Mouse (Mus musculus) forebrain, embryonic 14.5 days (tissue): ENCODE results near the gene Orc3. TPM values are rescaled to one million over a fixed set of nuclear protein-coding genes. Genes with fewer than 3 reads are reported as not detected.

Experiments
- ATAC-seq: fragments of 200-750 bp; cut with Nextera tagmentation; 2 replicates; pipeline ENCODE4 v1.8.0; 2017; ENCODE audit warnings: mild to moderate bottlenecking, moderate library complexity
- DNase-seq: peaks from one replicate; pipeline ENCODE4 v3.0.0-alpha.2; 2015; ENCODE audit warnings: low spot score
- H3K27ac ChIP-seq: fragments of 300-500 bp; sonication (generic); 2 replicates; pipeline ENCODE4 v1.5.1; 2014; ENCODE audit warnings: low read depth, mild to moderate bottlenecking, control low read depth, low read length, moderate library complexity
- H3K27me3 ChIP-seq: fragments of 300-500 bp; sonication (generic); replicated peaks from 2 replicates; pipeline ENCODE4 v1.6.1; 2014; ENCODE audit warnings: low read length, control low read depth, mixed read lengths; ENCODE audit not compliant: control insufficient read depth, insufficient read depth
- H3K36me3 ChIP-seq: fragments of 300-500 bp; sonication (generic); 2 replicates; pipeline ENCODE4 v1.6.1; 2014; ENCODE audit warnings: low read length, control low read depth; ENCODE audit not compliant: control insufficient read depth, insufficient read depth
- H3K4me1 ChIP-seq: fragments of 300-500 bp; sonication (generic); 2 replicates; pipeline ENCODE4 v1.6.1; 2014; ENCODE audit warnings: antibody characterized with exemption, low read length, control low read depth; ENCODE audit not compliant: control insufficient read depth, insufficient read depth
- H3K4me2 ChIP-seq: fragments of 300-500 bp; sonication (generic); 2 replicates; pipeline ENCODE4 v1.6.1; 2014; ENCODE audit warnings: mild to moderate bottlenecking, control low read depth, low read length
- H3K4me3 ChIP-seq: fragments of 300-500 bp; sonication (generic); 2 replicates; pipeline ENCODE4 v1.5.1; 2014; ENCODE audit warnings: low read depth, low read length, control low read depth
- H3K9ac ChIP-seq: fragments of 300-500 bp; sonication (generic); 2 replicates; pipeline ENCODE4 v1.6.1; 2014; ENCODE audit warnings: mild to moderate bottlenecking, low read length, control low read depth, moderate library complexity
- H3K9me3 ChIP-seq: fragments of 300-500 bp; sonication (generic); replicated peaks from 2 replicates; pipeline ENCODE4 v1.6.1; 2016; ENCODE audit warnings: low read length, control low read depth, mixed read lengths; ENCODE audit not compliant: control insufficient read depth
- WGBS: fragments of 180-500 bp; shearing (Covaris S2); extraction: QIAGEN DNeasy Blood & Tissue Kit; methylation state at CpG from one replicate; pipeline ENCODE4 v1.1.7; 2014; 5-methylcytosine and 5-hydroxymethylcytosine counted together
- polyA plus RNA-seq: library from polyadenylated mRNA; unstranded; fragments of >200 nt; fragmentation: Nextera tagmentation; extraction: Ambion mirVana; gene quantifications from 2 replicates; pipeline ENCODE4 v1.2.1, GENCODE M21; 2014

The Orc3 gene
- polyA plus RNA-seq, 1 experiment from 2014 or later = 103 TPM

DNA sequence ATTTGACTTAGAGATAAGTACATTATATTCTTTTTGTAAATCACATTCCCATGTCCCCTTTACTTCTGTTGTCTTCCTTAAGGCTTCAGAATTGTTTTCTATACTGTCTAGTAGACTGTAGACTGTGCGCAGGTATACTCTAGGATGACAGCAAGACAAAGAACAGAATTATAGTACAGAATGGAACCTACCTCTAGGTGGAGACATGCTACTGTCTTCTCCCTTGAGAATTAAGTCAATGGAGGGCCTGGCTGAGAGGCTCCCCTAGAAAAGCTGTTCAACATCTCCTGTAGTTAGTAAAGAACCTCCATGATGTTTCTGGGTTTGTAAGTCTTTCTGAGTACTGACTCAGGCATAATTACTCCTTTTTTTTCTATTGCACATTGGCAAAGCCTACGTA, 37.7 kb downstream of the Orc3 start:
- DNase-seq = peak; percentile 29
- 94% methylated on average over 2 of the region's 2 CpGs for WGBS
- Histone ChIP-seq H3K4me2 (no peak overlapping the region), H3K9ac (no peak overlapping the region), H3K4me3 (no peak overlapping the region), H3K4me1 (no peaks in the 10 kb centered on the region), H3K36me3 (peaks cover 86% of the 10 kb centered on the region), H3K9me3 (no peaks in the 10 kb centered on the region), H3K27ac (no peak overlapping the region), H3K27me3 (no peaks in the 10 kb centered on the region)
- no peak for ATAC-seq

DNA sequence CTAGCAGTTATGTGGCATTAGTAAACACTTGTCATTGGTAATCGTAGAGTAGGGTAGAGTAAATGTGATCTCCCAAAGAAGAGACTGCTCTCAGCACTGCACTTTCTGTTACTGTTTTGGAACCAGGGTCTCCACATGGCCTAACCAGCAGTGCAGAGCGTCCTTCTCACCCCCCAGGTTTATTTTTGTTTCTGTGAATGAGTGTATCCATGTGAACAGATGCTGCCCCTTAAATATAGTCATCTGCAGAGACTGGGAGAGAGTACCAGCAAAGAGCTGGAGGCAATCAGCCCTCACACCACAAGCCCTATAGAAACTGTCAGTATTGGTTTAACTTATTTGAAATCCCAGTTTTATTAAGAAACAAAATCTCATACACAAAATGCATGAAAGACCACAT, 41.9 kb downstream of the Orc3 start:
- no peak overlapping the region for H3K27ac ChIP-seq
- H3K36me3 ChIP-seq = peaks cover 81% of the 10 kb centered on the region
- H3K9ac ChIP-seq = no peak overlapping the region
- H3K4me2 ChIP-seq = no peak overlapping the region
- WGBS = 93% methylated on average over 2 of the region's 2 CpGs
- H3K27me3 ChIP-seq = no peaks in the 10 kb centered on the region
- no peaks in the 10 kb centered on the region for H3K4me1 ChIP-seq
- DNase-seq = no peak
- no peaks in the 10 kb centered on the region for H3K9me3 ChIP-seq
- no peak overlapping the region for H3K4me3 ChIP-seq
- ATAC-seq = no peak

DNA sequence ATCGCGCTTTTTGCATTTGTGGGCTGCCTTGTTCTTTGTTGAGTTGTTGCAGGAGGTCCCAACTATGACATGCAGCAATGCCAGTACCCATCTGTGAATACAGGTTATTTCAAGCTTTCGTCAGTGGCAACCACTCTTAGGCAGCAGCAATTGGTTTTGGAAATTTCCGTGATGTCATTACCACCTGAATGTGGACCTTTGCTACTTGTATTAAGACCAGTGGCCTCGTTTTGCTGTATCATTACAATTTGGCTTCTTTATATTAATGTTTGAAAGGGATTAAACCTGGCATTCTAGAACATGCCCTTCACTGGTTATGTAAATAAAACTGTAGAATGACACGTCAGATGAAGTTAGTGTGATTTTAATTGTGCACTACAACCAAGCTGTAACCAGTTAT, 48.5 kb downstream of the Orc3 start:
- no peak overlapping the region for H3K4me3 ChIP-seq
- H3K27me3 ChIP-seq = no peaks in the 10 kb centered on the region
- H3K4me1 ChIP-seq = no peaks in the 10 kb centered on the region
- DNase-seq (no peak), ATAC-seq (no peak)
- no peak overlapping the region for H3K27ac ChIP-seq
- 87% methylated on average over 6 of the region's 6 CpGs for whole genome bisulfite sequencing
- no peaks in the 10 kb centered on the region for H3K9me3 ChIP-seq
- no peak overlapping the region for H3K4me2 ChIP-seq
- H3K9ac ChIP-seq = no peak overlapping the region
- peaks cover 60% of the 10 kb centered on the region for H3K36me3 ChIP-seq

DNA sequence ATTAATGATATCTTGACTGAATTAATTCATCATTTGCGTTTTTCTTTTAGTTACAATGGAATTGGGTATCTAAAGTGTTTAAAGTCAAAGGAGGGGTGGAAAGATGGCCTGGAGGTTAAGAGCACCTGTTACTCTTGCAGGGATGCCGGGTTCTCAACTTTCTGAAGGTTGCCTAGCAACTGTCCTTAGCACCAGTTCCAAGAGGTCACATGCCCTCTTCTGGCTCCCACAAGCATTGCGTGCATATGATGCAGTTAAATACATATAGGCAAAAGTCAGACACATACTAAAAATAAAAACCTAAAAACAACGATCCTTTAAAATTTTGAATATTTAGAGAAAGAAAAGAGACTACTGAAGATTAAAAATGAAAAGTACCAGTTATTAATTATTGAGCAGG, 53.8 kb downstream of the Orc3 start:
- H3K4me1 ChIP-seq = no peaks in the 10 kb centered on the region
- H3K27me3 ChIP-seq = no peaks in the 10 kb centered on the region
- H3K27ac ChIP-seq = no peak overlapping the region
- peaks cover 21% of the 10 kb centered on the region for H3K36me3 ChIP-seq
- WGBS = 53% methylated on average over 4 of the region's 4 CpGs
- no peak overlapping the region for H3K4me2 ChIP-seq
- H3K9me3 ChIP-seq = no peaks in the 10 kb centered on the region
- peak; percentile 63 for DNase-seq
- H3K9ac ChIP-seq = no peak overlapping the region
- no peak overlapping the region for H3K4me3 ChIP-seq
- ATAC-seq = no peak

DNA sequence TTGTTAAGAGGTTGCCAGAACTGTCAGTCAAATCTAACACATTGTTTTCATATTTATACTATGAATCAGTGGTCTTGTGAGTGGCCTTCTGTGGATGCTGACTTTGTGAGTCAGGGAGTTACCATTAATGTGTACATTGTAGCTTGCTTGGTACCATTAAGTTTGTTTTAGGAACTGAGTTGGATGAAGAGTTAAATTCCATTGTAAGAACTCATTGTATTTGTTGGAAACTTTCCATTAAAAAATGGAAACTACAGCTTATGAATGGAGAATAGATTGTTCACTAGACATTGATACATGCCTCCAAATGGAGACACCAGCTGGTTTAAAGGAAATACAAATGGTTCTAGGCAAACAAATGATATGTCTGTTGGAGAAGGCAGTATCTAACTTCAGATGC, 58.6 kb downstream of the Orc3 start:
- Histone ChIP-seq H3K27ac (no peak overlapping the region), H3K9ac (no peak overlapping the region), H3K4me1 (peaks cover 17% of the 10 kb centered on the region), H3K4me3 (no peak overlapping the region), H3K27me3 (no peaks in the 10 kb centered on the region), H3K36me3 (0 out of 2 replicates have a peak, but pooled peaks cover 6% of the 10 kb centered on the region), H3K9me3 (no peaks in the 10 kb centered on the region), H3K4me2 (no peak overlapping the region)
- DNase-seq (no peak), ATAC-seq (no peak)

DNA sequence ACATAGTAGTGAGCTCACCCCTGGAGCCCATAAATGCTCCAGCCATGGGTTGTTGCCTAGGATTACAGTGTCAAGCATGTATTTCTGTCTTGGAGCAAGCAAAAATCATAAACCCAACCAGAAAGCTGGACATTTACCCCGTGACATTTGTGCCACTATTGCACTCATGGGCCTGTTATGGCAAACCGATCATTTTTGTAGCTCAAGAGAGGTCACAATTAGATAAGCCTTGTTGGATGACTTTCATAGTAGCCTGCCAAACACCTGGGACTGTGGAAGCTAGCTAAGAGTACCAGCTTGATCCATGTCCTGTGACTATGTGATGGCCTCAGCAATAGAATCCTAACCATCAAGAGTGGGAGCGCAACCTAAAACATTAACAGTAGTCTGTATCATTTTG, 59.1 kb downstream of the Orc3 start:
- WGBS = 94% methylated on average over 3 of the region's 3 CpGs
- ATAC-seq (no peak), DNase-seq (no peak)
- Histone ChIP-seq H3K4me2 (no peak overlapping the region), H3K27me3 (no peaks in the 10 kb centered on the region), H3K4me1 (peaks cover 17% of the 10 kb centered on the region), H3K9ac (no peak overlapping the region), H3K4me3 (no peak overlapping the region), H3K9me3 (no peaks in the 10 kb centered on the region), H3K36me3 (0 out of 2 replicates have a peak, but pooled peaks cover 6% of the 10 kb centered on the region), H3K27ac (no peak overlapping the region)

DNA sequence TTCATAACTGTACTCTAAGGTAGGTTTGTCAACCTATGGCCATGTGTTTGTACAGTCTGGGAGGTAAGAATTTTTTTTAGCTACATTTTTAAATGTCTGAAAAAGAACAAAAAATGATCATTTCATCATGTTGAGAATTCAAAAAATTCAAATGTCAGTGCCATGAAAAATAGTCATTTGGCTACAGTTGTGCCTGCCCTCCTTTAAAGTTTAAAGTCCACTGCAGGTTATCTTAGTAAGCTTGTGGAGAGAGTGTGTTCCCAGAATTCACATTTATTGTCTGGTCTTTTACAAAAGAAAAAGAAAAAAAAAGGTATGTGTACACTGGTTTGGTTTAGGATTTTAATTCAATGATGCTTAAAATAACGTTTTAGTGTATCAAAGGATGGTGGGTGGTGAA, 60.1 kb downstream of the Orc3 start:
- no peaks in the 10 kb centered on the region for H3K27me3 ChIP-seq
- 9% methylated on average over 1 of the region's 1 CpGs for WGBS
- DNase-seq (no peak), ATAC-seq (no peak)
- H3K9ac ChIP-seq = no peak overlapping the region
- no peak overlapping the region for H3K4me2 ChIP-seq
- H3K9me3 ChIP-seq = no peaks in the 10 kb centered on the region
- H3K4me1 ChIP-seq = peaks cover 17% of the 10 kb centered on the region
- H3K27ac ChIP-seq = no peak overlapping the region
- H3K36me3 ChIP-seq = 0 out of 2 replicates have a peak, but pooled peaks cover 6% of the 10 kb centered on the region
- no peak overlapping the region for H3K4me3 ChIP-seq

DNA sequence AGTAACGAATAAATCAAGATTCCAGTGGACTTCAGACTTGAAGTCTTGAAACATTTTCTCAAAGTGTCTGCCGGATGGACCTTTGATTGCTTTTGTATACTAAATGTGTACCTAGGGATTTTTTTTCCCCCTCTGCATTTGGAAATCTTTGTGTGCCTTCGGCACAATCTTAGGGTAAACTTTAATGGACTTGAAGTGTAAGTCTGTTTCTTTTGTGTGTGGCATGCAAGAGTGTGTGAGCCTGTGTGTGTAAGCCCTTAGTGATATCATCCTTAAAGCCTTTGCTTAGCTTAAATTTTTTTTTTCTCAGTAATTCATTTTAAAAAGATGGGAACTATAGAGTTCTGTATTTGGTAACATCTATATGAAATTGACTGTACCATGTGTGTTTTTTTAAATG, 62.8 kb downstream of the Orc3 start:
- H3K4me2 ChIP-seq = peak overlapping the region; percentile 64
- 21% methylated on average over 3 of the region's 3 CpGs for WGBS
- H3K9ac ChIP-seq = peak overlapping the region; percentile 94
- no peaks in the 10 kb centered on the region for H3K27me3 ChIP-seq
- no peak overlapping the region for H3K27ac ChIP-seq
- H3K36me3 ChIP-seq = 0 out of 2 replicates have a peak, but pooled peaks cover 6% of the 10 kb centered on the region
- peaks cover 17% of the 10 kb centered on the region for H3K4me1 ChIP-seq
- H3K9me3 ChIP-seq = no peaks in the 10 kb centered on the region
- peak overlapping the region; percentile 93 for H3K4me3 ChIP-seq
- ATAC-seq = no peak
- no peak for DNase-seq

DNA sequence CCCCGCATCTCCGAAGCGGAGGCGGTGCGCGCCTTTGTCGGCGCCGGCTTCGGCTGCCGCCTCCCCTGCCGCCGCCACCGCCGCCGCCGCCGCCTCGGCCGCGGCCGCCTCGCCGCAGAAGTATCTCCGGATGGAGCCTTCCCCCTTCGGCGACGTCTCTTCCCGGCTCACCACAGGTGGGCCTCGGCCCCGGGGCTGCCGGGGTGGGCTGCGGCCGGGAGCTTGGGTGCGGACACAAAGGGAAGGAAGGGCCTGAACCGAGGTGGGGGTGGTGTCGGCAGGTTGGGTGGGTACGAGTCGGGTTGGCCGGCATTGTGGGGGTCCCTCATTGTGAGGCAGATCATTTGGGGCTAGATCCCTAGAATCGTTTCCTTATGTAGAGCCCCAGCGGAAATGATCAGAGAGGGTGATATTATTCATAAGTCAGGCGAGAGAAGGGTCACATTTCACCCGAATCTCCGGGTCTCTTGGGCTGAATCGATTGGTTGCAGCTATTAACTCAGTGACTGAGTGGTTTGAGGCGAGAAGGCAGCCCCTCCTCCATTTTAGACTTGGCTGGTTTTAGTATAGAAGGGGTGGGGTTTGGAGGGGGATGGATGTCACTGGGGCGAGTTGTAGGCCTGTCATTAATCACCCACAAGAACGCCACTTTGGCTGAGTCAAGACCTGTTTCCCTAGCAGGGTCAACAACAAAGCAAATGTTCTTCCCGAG, 63.5 kb downstream of the Orc3 start:
- Histone ChIP-seq H3K9me3 (no peaks in the 10 kb centered on the region), H3K4me3 (peak overlapping the region; percentile 93), H3K4me1 (peaks cover 17% of the 10 kb centered on the region), H3K9ac (peak overlapping the region; percentile 94), H3K27me3 (no peaks in the 10 kb centered on the region), H3K4me2 (peak overlapping the region; percentile 64), H3K36me3 (0 out of 2 replicates have a peak, but pooled peaks cover 6% of the 10 kb centered on the region), H3K27ac (peak overlapping the region; percentile 93)
- DNase-seq = peak; percentile 64
- WGBS = under 1% methylated on average over 32 of the region's 50 CpGs
- peak; percentile 40 for ATAC-seq
